Mouse (Mus musculus) embryonic facial prominence, embryonic 14.5 days (tissue): ENCODE measurements around the gene Gse1. TPM values are rescaled to one million over a fixed set of nuclear protein-coding genes. Genes with fewer than 3 reads are reported as not detected.

Source experiments
- ATAC-seq: fragments of 200-750 bp; cut with Nextera tagmentation; 2 replicates; pipeline ENCODE4 v1.8.0; 2017; ENCODE audit warnings: low read depth, moderate number of reproducible peaks, moderate TSS enrichment
- DNase-seq: peaks from one replicate; pipeline ENCODE4 v3.0.0-alpha.2; 2015; ENCODE audit warnings: low spot score
- H3K27ac ChIP-seq: fragments of 300-500 bp; sonication (generic); replicated peaks from 2 replicates; pipeline ENCODE4 v1.5.1; 2014; ENCODE audit warnings: low read depth, mild to moderate bottlenecking, low read length, moderate library complexity
- H3K27me3 ChIP-seq: fragments of 300-500 bp; sonication (generic); replicated peaks from 2 replicates; pipeline ENCODE4 v1.6.1; 2014; ENCODE audit warnings: low read length; ENCODE audit not compliant: control insufficient read depth, insufficient read depth
- H3K36me3 ChIP-seq: fragments of 300-500 bp; sonication (generic); 2 replicates; pipeline ENCODE4 v1.6.1; 2014; ENCODE audit warnings: low read length, mixed read lengths; ENCODE audit not compliant: control insufficient read depth, insufficient read depth
- H3K4me1 ChIP-seq: fragments of 300-500 bp; sonication (generic); 2 replicates; pipeline ENCODE4 v1.6.1; 2014; ENCODE audit warnings: antibody characterized with exemption, low read length; ENCODE audit not compliant: control insufficient read depth, insufficient read depth
- H3K4me2 ChIP-seq: fragments of 300-500 bp; sonication (generic); 2 replicates; pipeline ENCODE4 v1.6.1; 2014; ENCODE audit warnings: low read depth, mild to moderate bottlenecking, low read length, moderate library complexity, mixed read lengths
- H3K4me3 ChIP-seq: fragments of 300-500 bp; sonication (generic); 2 replicates; pipeline ENCODE4 v1.5.1; 2014; ENCODE audit warnings: low read depth, mild to moderate bottlenecking, low read length
- H3K9ac ChIP-seq: fragments of 300-500 bp; sonication (generic); 2 replicates; pipeline ENCODE4 v1.6.1; 2014; ENCODE audit warnings: low read depth, mild to moderate bottlenecking, low read length, moderate library complexity, mixed read lengths
- H3K9me3 ChIP-seq: fragments of 300-500 bp; sonication (generic); 2 replicates; pipeline ENCODE4 v1.6.1; 2016; ENCODE audit warnings: low read length; ENCODE audit not compliant: control insufficient read depth
- WGBS: fragments of 180-500 bp; shearing (Covaris S2); extraction: QIAGEN DNeasy Blood & Tissue Kit; methylation state at CpG from one replicate; pipeline ENCODE4 v1.1.7; 2014; 5-methylcytosine and 5-hydroxymethylcytosine counted together
- polyA plus RNA-seq: library from polyadenylated mRNA; unstranded; fragments of >200 nt; fragmentation: Nextera tagmentation; extraction: Ambion mirVana; gene quantifications from 2 replicates; pipeline ENCODE4 v1.2.1, GENCODE M21; 2014

Gene Gse1
- polyA plus RNA-seq, 1 experiment from 2014 or later, result 8.7 TPM

GRCm38 (mm10) chr8:120188510-120188909 lies 39.7 kb upstream of the Gse1 start:
- no peak for ATAC-seq
- no peak for DNase-seq
- 86% methylated on average over 6 of the region's 6 CpGs for WGBS
- no peak overlapping the region for H3K4me2 ChIP-seq
- no peaks in the 10 kb centered on the region for H3K27me3 ChIP-seq
- H3K4me1 ChIP-seq, result peaks cover 38% of the 10 kb centered on the region
- H3K4me3 ChIP-seq, result no peak overlapping the region
- no peaks in the 10 kb centered on the region for H3K9me3 ChIP-seq
- H3K27ac ChIP-seq, result no peak overlapping the region
- H3K9ac ChIP-seq, result no peak overlapping the region
- H3K36me3 ChIP-seq, result no peaks in the 10 kb centered on the region

DNA sequence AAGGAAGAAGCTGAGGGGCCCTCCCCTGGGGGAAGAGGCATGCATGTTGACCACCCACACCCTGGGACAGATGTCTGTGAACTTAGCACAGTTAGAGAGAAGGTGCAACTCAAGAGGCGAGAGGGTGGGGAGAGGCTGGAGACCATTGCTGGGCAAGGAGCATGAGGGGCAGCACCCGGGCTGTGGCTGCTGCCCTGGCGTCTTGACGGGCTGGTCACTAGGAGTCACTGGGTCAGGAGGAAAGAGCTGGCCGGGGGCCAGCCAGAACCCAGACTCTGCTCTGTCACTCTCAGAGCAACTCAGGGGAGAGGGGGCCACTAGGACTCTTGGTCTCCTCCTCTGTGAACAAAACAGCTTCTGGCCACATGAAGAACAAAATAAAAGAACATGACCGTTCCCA lies 38.8 kb upstream of the Gse1 start:
- Histone ChIP-seq H3K36me3 (no peaks in the 10 kb centered on the region), H3K9ac (no peak overlapping the region), H3K9me3 (no peaks in the 10 kb centered on the region), H3K4me1 (peaks cover 35% of the 10 kb centered on the region), H3K27ac (no peak overlapping the region), H3K27me3 (no peaks in the 10 kb centered on the region), H3K4me3 (no peak overlapping the region), H3K4me2 (no peak overlapping the region)
- DNase-seq (no peak), ATAC-seq (no peak)
- WGBS, result 83% methylated on average over 6 of the region's 6 CpGs

DNA sequence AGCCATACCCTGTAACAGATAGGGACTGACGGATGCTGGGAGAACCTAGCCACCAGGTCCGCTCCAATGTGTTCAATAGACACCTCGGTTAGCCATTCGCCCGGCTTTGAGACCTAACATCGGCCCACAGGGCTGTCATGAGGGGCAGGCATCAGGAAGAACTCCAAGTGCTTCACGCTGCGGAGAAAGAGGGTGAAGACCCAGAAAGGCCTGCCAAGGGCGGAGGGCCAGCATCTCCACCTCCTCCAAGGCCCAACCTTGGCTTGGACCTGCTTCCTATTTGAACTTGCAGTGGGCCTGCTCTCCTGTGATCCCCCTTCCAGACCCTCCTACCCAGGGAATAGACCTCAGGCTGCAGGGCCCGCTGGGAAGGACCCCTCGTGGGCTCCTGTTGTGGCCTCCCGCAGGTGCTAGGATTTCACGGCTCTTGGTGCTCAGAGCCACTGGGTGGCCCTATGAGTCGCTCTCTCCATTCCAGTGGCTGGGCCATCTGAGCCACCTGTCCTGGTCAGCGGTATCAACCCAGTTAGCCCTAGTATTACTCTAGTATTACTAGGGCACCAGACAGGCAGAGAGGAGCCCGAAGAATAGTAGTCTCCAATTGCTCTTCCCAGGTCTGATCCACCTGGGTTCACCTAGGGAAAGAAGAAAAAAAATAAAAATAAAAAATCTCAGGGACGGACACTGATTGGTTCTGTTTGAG lies 38.0 kb upstream of the Gse1 start:
- Histone ChIP-seq H3K4me2 (no peak overlapping the region), H3K4me1 (peaks cover 27% of the 10 kb centered on the region), H3K4me3 (no peak overlapping the region), H3K9me3 (no peaks in the 10 kb centered on the region), H3K36me3 (no peaks in the 10 kb centered on the region), H3K9ac (no peak overlapping the region), H3K27ac (no peak overlapping the region), H3K27me3 (no peaks in the 10 kb centered on the region)
- WGBS, result 82% methylated on average over 17 of the region's 17 CpGs
- ATAC-seq, result no peak
- DNase-seq, result no peak

DNA sequence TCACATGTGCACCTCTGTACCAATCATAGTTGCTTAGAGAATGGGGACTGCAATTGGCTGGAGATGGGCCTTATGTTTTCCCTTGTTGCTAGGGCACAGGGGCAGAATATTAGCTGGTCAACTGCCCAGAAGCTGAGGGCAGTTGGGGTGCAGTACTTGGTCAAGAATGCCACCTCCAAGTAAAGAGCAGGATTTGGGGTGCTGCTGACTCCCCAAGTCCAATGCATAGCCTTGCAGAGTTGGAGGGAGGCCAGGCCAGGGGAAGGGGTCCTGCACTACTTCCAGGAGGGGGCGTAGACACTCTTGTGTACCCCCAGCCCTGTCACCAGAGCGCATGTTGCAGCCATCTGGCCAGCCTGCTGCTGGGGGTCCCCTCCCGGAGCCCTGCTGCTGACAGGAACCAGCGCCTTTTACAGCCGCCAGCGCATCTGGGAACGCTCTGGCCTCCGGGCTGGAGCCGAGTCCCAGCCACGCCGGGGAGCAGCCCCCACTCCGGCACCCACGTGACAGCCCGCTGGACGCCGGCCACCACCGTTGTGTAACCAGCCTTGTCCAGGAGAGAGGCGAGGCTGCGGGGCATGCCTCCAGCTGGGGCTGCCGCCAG lies 37.3 kb upstream of the Gse1 start:
- 34% methylated on average over 4 of the region's 20 CpGs for WGBS
- Histone ChIP-seq H3K9ac (peak overlapping the region; percentile 17), H3K36me3 (no peaks in the 10 kb centered on the region)

GRCm38 (mm10) chr8:120191633-120192032 lies 36.6 kb upstream of the Gse1 start:
- no peak for DNase-seq
- peak overlapping the region; percentile 17 for H3K9ac ChIP-seq

More for the DNA sequence above, 37.3 kb upstream of the Gse1 start:
- Histone ChIP-seq H3K4me3 (peak overlapping the region; percentile 16), H3K27me3 (no peaks in the 10 kb centered on the region), H3K4me1 (peaks cover 20% of the 10 kb centered on the region), H3K9me3 (no peaks in the 10 kb centered on the region), H3K4me2 (peak overlapping the region; percentile 49), H3K27ac (peak overlapping the region; percentile 78)
- ATAC-seq, result peak; percentile 91
- DNase-seq, result peak; percentile 90

GRCm38 (mm10) chr8:120192118-120192517 lies 36.1 kb upstream of the Gse1 start:
- no peak overlapping the region for H3K4me3 ChIP-seq
- ATAC-seq, result no peak
- H3K27ac ChIP-seq, result peak overlapping the region; percentile 78; the same call in 1 of the 2 replicates
- no peaks in the 10 kb centered on the region for H3K9me3 ChIP-seq
- H3K4me1 ChIP-seq, result peaks cover 12% of the 10 kb centered on the region
- no peaks in the 10 kb centered on the region for H3K36me3 ChIP-seq
- H3K9ac ChIP-seq, result no peak overlapping the region
- DNase-seq, result no peak
- no peak overlapping the region for H3K4me2 ChIP-seq
- no peaks in the 10 kb centered on the region for H3K27me3 ChIP-seq
- WGBS, result 96% methylated on average over 5 of the region's 5 CpGs

More at GRCm38 (mm10) chr8:120191633-120192032, 36.6 kb upstream of the Gse1 start:
- 54% methylated on average over 5 of the region's 5 CpGs for WGBS
- no peaks in the 10 kb centered on the region for H3K36me3 ChIP-seq
- no peak overlapping the region for H3K4me2 ChIP-seq
- H3K27ac ChIP-seq, result peak overlapping the region; percentile 78
- H3K4me3 ChIP-seq, result no peak overlapping the region
- peaks cover 13% of the 10 kb centered on the region for H3K4me1 ChIP-seq
- no peaks in the 10 kb centered on the region for H3K9me3 ChIP-seq
- ATAC-seq, result no peak
- no peaks in the 10 kb centered on the region for H3K27me3 ChIP-seq

- ATAC-seq, result no peak
These were observed 26.9 kb upstream of the Gse1 start for GRCm38 (mm10) chr8:120201351-120201750.

DNA sequence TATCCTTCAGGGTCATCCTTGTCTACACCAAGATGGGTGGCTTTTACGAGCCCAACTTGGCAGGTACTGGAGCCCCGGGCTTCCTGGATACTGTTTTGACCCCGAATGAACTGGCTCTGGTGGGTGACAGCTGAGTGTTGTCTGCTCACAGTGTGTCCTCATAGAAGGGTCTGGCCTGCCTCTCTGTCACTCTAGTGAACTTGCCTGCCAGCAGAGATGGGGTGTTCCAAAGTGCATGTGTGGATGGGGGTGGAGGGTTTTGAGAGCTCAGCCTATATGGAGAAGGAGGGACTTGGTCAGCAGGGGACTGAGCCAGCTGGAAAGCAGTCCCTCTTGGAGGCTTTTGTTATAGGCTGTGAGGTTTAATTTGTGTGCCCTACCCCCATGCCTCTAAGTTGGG lies 25.7 kb upstream of the Gse1 start:
- Histone ChIP-seq H3K36me3 (no peaks in the 10 kb centered on the region), H3K4me2 (no peak overlapping the region), H3K27ac (no peak overlapping the region), H3K4me3 (no peak overlapping the region), H3K9ac (no peak overlapping the region), H3K4me1 (no peaks in the 10 kb centered on the region), H3K27me3 (no peaks in the 10 kb centered on the region), H3K9me3 (peaks cover 9% of the 10 kb centered on the region; the same call in 1 of the 2 replicates)
- ATAC-seq (no peak), DNase-seq (no peak)
- WGBS, result 62% methylated on average over 3 of the region's 3 CpGs

More at GRCm38 (mm10) chr8:120201351-120201750, 26.9 kb upstream of the Gse1 start:
- no peak overlapping the region for H3K4me3 ChIP-seq
- H3K4me1 ChIP-seq, result no peaks in the 10 kb centered on the region
- H3K9me3 ChIP-seq, result peaks cover 9% of the 10 kb centered on the region; the same call in 1 of the 2 replicates
- no peak for DNase-seq
- WGBS, result 90% methylated on average over 5 of the region's 6 CpGs
- no peak overlapping the region for H3K9ac ChIP-seq
- no peak overlapping the region for H3K27ac ChIP-seq
- H3K27me3 ChIP-seq, result no peaks in the 10 kb centered on the region
- H3K4me2 ChIP-seq, result no peak overlapping the region
- no peaks in the 10 kb centered on the region for H3K36me3 ChIP-seq
